Mouse (Mus musculus): ENCODE results near the gene Glrp1. TPM values are rescaled to one million over a fixed set of nuclear protein-coding genes. Genes with fewer than 3 reads are reported as not detected.
A peak's percentile ranks its signal among the peaks of the same experiment; 100 is the strongest.

Glrp1 gene
- total RNA-seq, 2 experiments from 2014 or later: not detected

DNA sequence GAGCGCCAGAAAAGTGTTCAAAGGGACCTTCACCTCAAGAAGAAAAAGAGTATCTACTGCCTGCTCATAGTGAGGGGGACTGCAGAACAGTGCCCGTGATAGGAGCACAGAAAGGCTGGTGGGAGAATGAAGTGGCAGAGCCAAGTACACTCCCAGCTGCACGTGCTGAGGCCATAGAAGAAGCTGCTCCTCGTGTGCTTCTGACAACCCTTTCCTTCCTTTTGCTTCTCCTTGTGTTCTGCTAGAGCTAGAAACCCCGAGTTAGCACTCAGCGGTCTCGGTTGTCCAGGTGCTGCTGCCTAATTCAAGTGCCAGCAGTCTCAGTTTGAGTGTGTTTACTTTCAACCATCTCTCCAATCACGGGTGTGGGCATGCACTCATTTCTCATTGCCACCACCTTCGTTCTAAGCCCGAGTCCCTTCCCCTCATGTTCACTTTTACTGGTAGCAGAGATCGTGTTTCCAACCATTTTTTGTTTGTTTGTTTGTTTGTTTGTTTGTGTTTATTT is 10.6 kb downstream of the Glrp1 start:
- no peak for DNase-seq
- intact Hi-C loops (cut with DNase I): no loop called here

GRCm38 (mm10) chr1:88497407-88497806 is 12.5 kb downstream of the Glrp1 start:
- intact Hi-C loops (cut with DNase I): no loop called here

GRCm38 (mm10) chr1:88492415-88492814 is 17.5 kb downstream of the Glrp1 start:
- DNase-seq: no peak
- intact Hi-C loops (cut with DNase I): no loop called here

More at GRCm38 (mm10) chr1:88497407-88497806, 12.5 kb downstream of the Glrp1 start:
- DNase-seq: no peak

- intact Hi-C loops (cut with DNase I): no loop called here
- DNase-seq: no peak
These were observed 18.1 kb downstream of the Glrp1 start for GRCm38 (mm10) chr1:88491617-88492378.

DNA sequence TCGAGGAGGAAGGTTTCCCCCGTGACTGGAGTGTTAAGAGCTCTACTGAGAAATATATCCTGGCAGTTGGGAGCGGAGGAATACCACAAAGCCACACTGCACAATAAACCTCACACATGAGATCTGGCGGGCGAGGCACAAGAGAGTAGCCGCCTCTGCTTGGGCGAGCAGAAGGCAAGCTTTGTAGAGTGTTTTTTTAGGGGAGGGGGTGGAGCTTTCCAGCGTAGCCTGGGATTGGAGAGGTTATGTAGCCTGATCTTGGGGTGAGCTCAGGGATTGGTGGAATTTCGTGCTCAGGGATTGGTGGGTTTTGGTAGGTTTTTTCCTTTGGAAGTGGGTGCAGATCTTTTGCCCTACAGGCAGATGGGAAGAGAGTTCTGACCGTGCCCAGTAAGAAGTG is 19.7 kb downstream of the Glrp1 start:
- intact Hi-C loops (cut with DNase I): no loop called here
- DNase-seq: no peak

DNA sequence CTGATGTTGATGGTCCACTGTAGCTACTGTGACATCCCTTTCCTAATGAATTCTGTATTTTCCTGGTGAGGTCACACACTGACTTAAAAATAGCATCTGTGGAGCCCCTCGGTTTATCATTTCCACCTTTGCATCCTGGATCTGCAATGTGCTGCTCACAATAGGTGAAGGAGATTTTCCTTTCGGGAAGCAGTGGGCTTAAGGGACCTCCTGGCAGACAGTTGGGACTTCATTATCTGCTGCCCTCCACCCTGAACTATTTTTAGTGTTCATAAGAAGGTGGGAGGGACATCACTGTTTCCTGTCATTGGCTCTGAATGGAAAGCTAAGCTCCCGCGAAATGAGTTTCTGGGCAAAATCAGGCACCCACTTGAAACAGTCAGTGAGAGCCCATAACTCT is 20.9 kb downstream of the Glrp1 start:
- intact Hi-C loops (cut with DNase I): loop anchor here (5.0 kb wide), 1 partner anchor 53 kb away; no protein-coding TSS in a partner anchor
- DNase-seq: no peak

DNA sequence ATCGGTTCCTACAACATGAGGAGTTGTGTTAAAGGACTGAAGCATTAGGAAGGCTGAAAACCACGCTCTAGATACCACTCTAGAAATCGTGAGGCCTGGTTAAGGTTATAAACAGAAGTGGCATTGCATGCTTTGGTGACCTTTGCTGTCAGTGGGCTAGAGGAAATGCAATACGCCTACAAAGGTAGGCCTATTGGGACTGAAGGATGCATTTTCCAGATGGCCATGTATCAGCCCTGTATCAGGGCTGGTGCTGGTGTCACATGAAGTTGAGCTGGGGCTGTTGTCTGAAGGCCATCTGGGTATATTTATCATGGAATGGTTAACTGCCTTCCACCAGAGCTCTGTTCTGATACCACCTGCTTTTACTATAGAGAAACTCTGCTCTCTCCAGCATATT is 23.5 kb downstream of the Glrp1 start:
- no peak for DNase-seq
- intact Hi-C loops (cut with DNase I): loop anchor here (5.0 kb wide), 1 partner anchor 56 kb away; no protein-coding TSS in a partner anchor

DNA sequence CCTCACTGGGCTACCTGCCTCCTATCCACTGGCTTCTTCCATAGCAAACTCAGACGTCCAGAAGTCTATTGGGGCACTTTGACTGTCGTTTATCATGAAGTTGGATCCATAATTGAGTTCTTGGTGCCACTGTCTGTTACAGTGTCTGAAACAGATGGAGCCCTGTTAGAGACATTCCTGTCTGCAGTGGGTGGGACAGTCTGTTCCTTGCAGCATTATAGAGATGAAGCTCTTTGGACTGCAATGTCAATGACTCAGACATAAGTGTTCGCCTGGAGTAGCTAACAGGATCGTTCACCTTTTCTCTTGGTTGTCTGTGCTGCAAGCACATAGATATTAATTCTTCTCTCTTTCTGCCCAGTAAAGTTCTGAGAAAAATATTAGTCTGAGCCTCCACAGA is 25.8 kb downstream of the Glrp1 start:
- intact Hi-C loops (cut with DNase I): no loop called here

DNA sequence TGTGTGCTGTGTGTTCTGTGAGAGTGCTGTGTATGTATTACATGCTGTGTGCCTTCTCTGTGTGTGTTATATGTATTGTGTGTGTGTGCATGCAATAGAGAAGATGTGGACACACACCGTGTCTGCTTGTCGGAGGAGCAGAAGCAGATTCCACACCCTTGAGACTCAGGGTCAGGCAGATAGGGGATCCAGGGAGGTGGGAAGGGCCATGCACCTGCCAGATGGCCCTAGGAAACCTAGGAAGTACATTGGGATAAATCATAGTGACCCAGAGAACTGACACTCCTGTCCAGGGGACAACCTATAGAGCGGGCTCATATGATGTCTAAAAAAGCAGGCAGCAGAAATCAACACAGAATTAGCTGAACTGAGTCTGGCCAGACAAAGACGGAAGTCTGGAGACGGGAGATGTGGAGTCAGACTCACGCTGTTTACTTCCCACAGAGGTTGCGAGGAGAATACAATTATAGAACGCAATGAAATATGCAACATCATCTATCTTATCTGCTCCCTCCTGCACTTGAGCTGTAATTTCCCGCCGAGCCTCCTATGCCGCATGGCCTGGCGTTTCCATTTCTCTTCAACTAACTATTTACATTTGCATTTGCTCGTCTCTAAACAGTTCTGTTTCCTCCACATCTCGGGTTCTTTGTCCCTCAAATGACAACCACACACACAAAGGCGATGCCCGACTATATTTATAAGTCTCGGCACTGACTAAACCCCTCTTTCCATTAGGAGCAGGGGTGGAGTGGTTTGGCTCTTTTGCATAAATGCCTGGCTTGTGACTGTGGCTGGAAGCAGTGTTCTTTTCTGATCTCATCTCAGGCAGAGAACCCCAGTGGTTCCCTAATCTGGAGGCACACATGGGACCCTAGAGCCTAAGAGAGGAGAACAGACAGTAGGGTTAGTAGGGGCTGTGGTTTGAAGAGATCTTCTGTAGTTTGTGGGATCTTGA is 27.4 kb downstream of the Glrp1 start:
- intact Hi-C loops (cut with DNase I): no loop called here
- no peak for DNase-seq

More for the DNA sequence above, 25.8 kb downstream of the Glrp1 start:
- DNase-seq: no peak

DNA sequence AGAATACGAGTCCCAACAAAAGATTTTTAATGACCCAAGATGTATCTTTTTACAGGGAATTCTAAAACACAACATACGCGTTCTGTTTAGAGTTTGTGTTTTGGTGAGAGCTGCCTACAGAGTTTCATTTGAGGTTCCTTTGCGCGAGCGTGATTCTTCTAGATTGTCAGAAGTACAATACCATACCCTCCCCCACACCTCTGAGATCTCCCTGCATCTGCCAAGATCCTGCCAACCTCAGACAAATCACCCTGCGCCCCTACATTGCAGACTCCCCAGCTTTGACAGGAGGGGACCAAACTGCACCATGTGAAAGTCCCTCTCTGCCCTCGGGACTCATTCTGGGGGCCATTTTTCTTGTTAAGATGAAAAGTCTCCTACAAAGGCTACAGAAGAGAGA is 29.3 kb downstream of the Glrp1 start:
- intact Hi-C loops (cut with DNase I): no loop called here
- DNase-seq: no peak

GRCm38 (mm10) chr1:88478205-88478604 is 31.7 kb downstream of the Glrp1 start:
- no peak for DNase-seq
- intact Hi-C loops (cut with DNase I): no loop called here

DNA sequence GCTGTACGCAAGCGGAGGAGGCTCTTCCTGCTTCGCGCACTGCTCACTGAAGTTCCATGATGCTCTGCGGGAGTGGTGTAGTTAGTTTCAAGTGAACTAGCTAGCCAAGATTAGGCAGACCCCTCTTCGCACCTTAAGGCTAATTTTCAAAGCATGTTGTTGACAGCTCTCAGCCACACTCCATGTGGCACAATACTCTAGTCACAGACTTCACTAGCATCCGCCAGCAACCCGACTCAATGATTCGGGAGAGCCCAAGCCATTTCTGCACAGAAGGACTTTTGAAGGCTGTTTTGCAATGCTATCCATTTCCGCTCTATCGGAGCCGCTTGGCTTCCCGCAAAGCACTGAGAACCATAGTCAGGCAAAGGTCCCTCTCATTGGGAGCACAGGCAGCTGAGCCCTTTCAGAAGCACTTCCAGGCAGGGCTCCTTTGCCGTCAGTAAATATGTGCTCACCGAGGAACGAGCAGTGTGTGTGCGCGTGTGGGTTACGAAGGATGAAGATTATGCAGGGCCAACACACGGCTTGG is 33.2 kb downstream of the Glrp1 start:
- intact Hi-C loops (cut with DNase I): no loop called here

GRCm38 (mm10) chr1:88475502-88475953 is 34.3 kb downstream of the Glrp1 start:
- intact Hi-C loops (cut with DNase I): no loop called here
- DNase-seq: no peak

More for the DNA sequence above, 33.2 kb downstream of the Glrp1 start:
- no peak for DNase-seq

- DNase-seq: peak; percentile 68 to 81
- intact Hi-C loops (cut with DNase I): no loop called here
These were observed 35.3 kb downstream of the Glrp1 start for GRCm38 (mm10) chr1:88474598-88474997.

DNA sequence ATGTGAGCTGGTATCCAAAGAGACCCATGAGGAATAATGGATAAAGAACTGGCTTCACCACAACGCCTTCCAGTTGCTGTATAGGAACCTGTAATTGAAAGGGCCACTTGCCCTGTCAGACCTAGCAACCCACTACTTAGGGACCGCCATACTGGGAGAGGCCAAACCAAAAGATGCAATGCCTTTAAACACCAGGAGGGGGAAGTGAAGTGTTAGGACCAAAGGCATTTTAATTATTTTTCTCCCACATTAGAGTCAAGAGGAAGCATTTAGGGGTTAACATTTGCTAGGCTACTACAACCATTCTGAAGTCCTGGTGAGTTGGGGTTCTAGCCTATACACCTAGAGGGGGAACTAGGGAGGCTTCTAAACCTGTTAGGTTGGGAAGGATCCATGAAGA is 36.0 kb downstream of the Glrp1 start:
- intact Hi-C loops (cut with DNase I): no loop called here
- no peak for DNase-seq

DNA sequence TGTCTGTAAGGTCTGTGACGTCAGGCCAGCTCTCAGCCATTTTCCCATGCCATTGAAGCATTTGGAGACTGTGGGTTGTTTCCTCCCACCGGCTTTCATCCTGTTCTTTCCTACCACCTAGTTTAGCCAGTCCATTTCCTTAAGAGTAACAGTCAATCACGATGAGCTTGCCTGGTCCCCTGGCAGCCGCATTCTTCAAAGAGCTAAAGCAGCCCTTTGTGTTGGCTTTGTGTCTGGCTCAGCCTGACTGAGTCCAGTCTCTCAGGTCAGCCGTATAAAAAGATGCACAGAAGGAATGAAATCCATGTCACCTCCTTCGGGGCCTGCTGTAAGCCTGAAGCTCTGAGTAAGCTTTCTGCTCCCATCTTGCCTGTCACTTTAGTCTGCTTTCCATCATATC is 37.6 kb downstream of the Glrp1 start:
- intact Hi-C loops (cut with DNase I): no loop called here

GRCm38 (mm10) chr1:88469746-88470145 is 40.1 kb downstream of the Glrp1 start:
- DNase-seq: no peak
- intact Hi-C loops (cut with DNase I): no loop called here

More for the DNA sequence above, 37.6 kb downstream of the Glrp1 start:
- DNase-seq: no peak

GRCm38 (mm10) chr1:88468335-88468734 is 41.5 kb downstream of the Glrp1 start:
- intact Hi-C loops (cut with DNase I): no loop called here
- DNase-seq: no peak

- intact Hi-C loops (cut with DNase I): no loop called here
- DNase-seq: no peak
These were observed 42.0 kb downstream of the Glrp1 start for GRCm38 (mm10) chr1:88467866-88468265.

- intact Hi-C loops (cut with DNase I): no loop called here
- no peak for DNase-seq
These were observed 43.4 kb downstream of the Glrp1 start for GRCm38 (mm10) chr1:88466325-88467064.
